Mouse (Mus musculus): ENCODE results near the gene Notum. TPM values are rescaled to one million over a fixed set of nuclear protein-coding genes. Genes with fewer than 3 reads are reported as not detected.

Gene Notum
- total and polyA plus RNA-seq, 2 experiments from 2014 or later = 4.1 to 6.9 TPM

DNA sequence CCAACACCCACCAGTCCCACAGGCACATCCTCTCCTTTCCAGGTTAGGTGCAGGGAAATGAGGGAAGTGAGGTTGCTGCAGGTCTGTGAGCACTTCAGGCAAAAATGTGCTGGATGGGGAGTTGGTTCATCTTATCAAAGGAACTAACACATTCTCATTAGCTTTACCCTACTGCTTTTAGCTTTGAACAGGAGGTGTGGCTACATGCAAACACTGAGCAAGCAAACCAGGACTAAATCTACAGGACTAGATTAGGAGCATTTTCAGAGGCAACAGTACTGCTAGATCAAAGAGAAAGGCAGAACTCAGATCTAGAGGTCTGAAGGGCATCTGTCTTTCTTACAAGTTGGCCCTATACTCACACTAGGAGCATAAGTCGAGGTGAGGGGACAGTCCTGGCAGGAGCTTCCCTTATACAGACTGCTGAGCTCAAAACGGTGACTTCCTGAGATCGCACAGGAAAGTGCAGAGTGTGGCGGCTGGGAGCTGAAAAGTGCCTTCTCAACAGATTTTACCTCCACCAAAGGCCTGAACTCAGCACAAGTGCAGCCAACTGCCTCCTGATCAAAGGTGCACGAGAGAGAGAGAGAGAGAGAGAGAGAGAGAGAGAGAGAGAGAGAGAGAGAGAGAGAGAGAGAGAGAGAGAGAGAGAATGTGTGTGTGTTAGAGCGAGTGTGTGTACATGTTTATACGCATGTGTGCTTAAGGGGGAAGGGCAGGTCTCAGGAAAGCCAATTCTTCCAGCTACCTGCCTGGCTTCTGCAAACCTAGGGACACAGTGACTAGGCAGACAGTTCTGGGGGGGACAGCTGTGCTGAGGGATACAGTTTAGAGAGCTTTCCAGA is 29.9 kb downstream of the Notum start:
- 0 out of 2 replicates have a peak, but pooled peaks cover 5% of the 10 kb centered on the region for H3K36me3 ChIP-seq (ENCODE audit: insufficient read depth, low read length)
- DNase-seq (ENCODE audit: low spot score) (no peak), ATAC-seq (no peak)
- peak overlapping the region; percentile 96 for H3K4me2 ChIP-seq (ENCODE audit: low read depth, low read length)
- H3K27me3 ChIP-seq (ENCODE audit: insufficient read depth, low read length) = no peaks in the 10 kb centered on the region
- WGBS = 48% methylated on average over 6 of the region's 7 CpGs
- H3K9ac ChIP-seq (replicated peaks; ENCODE audit: low read length) = no peak overlapping the region; the same call in 1 of the 2 replicates
- H3K27ac ChIP-seq = peak overlapping the region; percentile 41
- no peaks in the 10 kb centered on the region for H3K9me3 ChIP-seq (ENCODE audit: low read length)
- TF ChIP-seq CTCF (IDR thresholded peaks at IDR 0.05; ENCODE audit: low read depth) = no peak
- peaks cover 17% of the 10 kb centered on the region for H3K4me1 ChIP-seq (ENCODE audit: insufficient read depth, low read length)
- H3K4me3 ChIP-seq (ENCODE audit: low read length) = no peak overlapping the region

DNA sequence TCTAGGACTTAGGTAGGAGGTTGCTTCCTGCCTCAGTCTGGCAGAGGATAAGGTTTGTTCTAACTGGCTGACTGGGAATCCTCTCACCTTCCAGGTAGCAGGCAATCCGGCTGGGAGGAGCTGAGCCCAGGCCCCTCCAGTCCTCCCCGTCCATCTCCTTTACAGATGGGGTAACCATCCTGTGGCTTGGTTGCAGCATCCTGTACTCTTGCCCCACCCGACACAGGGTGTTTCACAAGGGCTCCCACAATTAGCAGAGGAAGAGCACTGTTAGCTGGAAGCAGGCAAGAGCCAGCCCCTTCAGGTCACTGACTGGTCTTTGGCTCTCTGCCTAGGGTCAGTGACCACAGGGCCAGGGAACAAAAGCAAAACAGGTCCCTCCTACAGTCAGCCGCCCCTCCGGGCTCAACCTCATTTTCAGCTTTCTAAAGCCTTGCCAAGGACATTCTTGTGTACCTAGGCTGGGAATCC is 30.5 kb downstream of the Notum start:
- no peaks in the 10 kb centered on the region for H3K27me3 ChIP-seq (ENCODE audit: insufficient read depth, low read length)
- H3K9me3 ChIP-seq (ENCODE audit: low read length) = no peaks in the 10 kb centered on the region
- WGBS = 35% methylated on average over 5 of the region's 5 CpGs
- ATAC-seq (no peak), DNase-seq (ENCODE audit: low spot score) (no peak)
- H3K4me1 ChIP-seq (ENCODE audit: insufficient read depth, low read length) = peaks cover 17% of the 10 kb centered on the region
- TF ChIP-seq CTCF (IDR thresholded peaks at IDR 0.05; ENCODE audit: low read depth) = no peak
- no peak overlapping the region; the same call in 1 of the 2 replicates for H3K9ac ChIP-seq (replicated peaks; ENCODE audit: low read length)
- H3K4me2 ChIP-seq (ENCODE audit: low read depth, low read length) = peak overlapping the region; percentile 25; the same call in 1 of the 2 replicates
- peak overlapping the region; percentile 41; the same call in 1 of the 2 replicates for H3K27ac ChIP-seq
- no peak overlapping the region for H3K4me3 ChIP-seq (ENCODE audit: low read length)
- H3K36me3 ChIP-seq (ENCODE audit: insufficient read depth, low read length) = 0 out of 2 replicates have a peak, but pooled peaks cover 5% of the 10 kb centered on the region

DNA sequence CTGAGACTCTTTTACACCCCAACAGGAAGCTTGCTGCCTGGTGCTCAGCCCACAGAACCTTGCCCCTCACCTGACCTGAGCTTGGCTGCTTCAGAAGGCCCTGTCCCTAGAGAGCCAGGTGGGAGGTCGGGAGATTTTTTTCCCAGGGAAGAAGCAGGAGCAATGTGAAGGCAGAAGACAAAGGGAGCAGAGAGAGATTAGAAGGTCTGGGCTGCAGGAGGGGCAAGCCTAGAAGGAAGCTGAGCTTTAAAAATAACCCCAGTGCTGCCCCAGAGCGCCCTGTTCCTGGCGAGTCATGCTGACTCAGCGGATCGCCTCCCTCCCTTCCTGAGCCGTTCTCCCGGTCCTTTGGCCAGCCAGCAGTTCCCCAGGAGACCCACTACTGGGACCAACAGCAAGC is 31.1 kb downstream of the Notum start:
- Histone ChIP-seq H3K27ac (peak overlapping the region; percentile 41; the same call in 1 of the 2 replicates), H3K9me3 (ENCODE audit: low read length) (no peaks in the 10 kb centered on the region), H3K4me2 (ENCODE audit: low read depth, low read length) (0 out of 2 replicates have a peak overlapping the region, but pooled peaks have one; percentile 25), H3K4me3 (ENCODE audit: low read length) (no peak overlapping the region), H3K27me3 (ENCODE audit: insufficient read depth, low read length) (no peaks in the 10 kb centered on the region), H3K36me3 (ENCODE audit: insufficient read depth, low read length) (0 out of 2 replicates have a peak, but pooled peaks cover 5% of the 10 kb centered on the region), H3K4me1 (ENCODE audit: insufficient read depth, low read length) (peaks cover 22% of the 10 kb centered on the region), H3K9ac (replicated peaks; ENCODE audit: low read length) (no peak overlapping the region; the same call in 1 of the 2 replicates)
- TF ChIP-seq CTCF (IDR thresholded peaks at IDR 0.05; ENCODE audit: low read depth) = no peak
- ATAC-seq (no peak), DNase-seq (ENCODE audit: low spot score) (no peak)
- WGBS = 34% methylated on average over 7 of the region's 7 CpGs

DNA sequence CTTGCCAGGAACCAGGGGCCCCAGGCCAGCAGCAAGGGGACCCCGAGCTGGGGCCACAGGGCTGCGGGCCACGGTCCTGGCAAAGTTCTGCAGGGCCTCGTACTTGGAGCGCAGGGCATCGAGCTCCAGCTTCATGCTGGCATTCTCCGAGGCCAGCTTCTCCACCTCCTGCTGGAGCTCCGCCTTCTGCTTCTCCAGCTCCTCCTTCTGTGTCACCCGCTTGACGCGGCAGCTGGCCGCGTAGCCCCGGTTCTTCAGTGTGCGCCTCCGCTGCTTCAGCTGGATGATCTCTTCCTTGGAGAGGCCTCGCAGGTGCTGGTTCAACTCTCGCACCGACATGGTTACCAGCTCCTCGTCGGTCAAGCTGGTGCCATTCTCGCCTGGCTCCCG is 31.6 kb downstream of the Notum start:
- Histone ChIP-seq H3K27me3 (ENCODE audit: insufficient read depth, low read length) (no peaks in the 10 kb centered on the region), H3K4me1 (ENCODE audit: insufficient read depth, low read length) (peaks cover 22% of the 10 kb centered on the region), H3K9me3 (ENCODE audit: low read length) (no peaks in the 10 kb centered on the region), H3K36me3 (ENCODE audit: insufficient read depth, low read length) (0 out of 2 replicates have a peak, but pooled peaks cover 5% of the 10 kb centered on the region), H3K4me2 (ENCODE audit: low read depth, low read length) (0 out of 2 replicates have a peak overlapping the region, but pooled peaks have one; percentile 25), H3K4me3 (ENCODE audit: low read length) (no peak overlapping the region), H3K27ac (peak overlapping the region; percentile 41; the same call in 1 of the 2 replicates), H3K9ac (replicated peaks; ENCODE audit: low read length) (no peak overlapping the region)
- ATAC-seq = no peak
- no peak for DNase-seq (ENCODE audit: low spot score)
- WGBS = 72% methylated on average over 23 of the region's 23 CpGs
- no peak for TF ChIP-seq CTCF (IDR thresholded peaks at IDR 0.05; ENCODE audit: low read depth)

DNA sequence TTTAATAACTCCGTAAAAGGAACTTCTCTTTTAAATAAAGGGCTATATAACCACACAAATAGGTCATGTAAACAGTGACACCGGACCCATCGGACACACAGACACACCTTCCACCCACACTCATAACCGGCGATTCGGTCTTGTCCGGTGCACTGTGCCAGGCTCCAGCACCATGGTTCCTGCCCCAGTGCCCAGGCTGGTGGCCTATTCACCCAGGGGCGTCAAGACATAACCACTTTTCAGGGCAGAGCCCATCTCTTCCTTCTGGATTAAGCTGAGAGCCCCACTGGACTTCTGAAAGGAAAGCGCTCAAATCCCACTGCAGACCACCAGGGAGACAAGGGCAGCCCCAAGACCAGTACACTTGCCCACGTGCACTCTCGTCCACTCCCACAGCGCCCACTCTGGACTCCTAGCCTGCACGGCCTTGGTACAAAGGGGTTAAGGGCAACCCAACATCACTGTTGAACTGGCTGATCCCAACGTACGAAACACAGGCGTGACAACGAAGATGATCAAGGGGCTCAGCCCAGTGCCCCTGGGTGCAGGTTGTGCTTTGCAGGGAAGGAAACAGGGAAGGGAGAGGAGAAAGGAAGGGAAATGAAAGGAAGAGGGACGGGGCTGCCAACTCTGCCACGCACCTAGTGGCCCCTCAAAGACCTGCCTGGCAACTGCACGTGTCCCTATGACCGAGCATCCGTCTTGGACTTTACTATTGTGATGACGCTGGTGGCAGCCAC is 32.2 kb downstream of the Notum start:
- 0 out of 2 replicates have a peak, but pooled peaks cover 5% of the 10 kb centered on the region for H3K36me3 ChIP-seq (ENCODE audit: insufficient read depth, low read length)
- ATAC-seq (no peak), DNase-seq (ENCODE audit: low spot score) (no peak)
- WGBS = 94% methylated on average over 23 of the region's 23 CpGs
- H3K4me1 ChIP-seq (ENCODE audit: insufficient read depth, low read length) = peaks cover 22% of the 10 kb centered on the region
- H3K27me3 ChIP-seq (ENCODE audit: insufficient read depth, low read length) = no peaks in the 10 kb centered on the region
- no peaks in the 10 kb centered on the region for H3K9me3 ChIP-seq (ENCODE audit: low read length)
- TF ChIP-seq CTCF (IDR thresholded peaks at IDR 0.05; ENCODE audit: low read depth) = no peak
- no peak overlapping the region for H3K4me3 ChIP-seq (ENCODE audit: low read length)
- no peak overlapping the region for H3K27ac ChIP-seq
- no peak overlapping the region for H3K9ac ChIP-seq (replicated peaks; ENCODE audit: low read length)
- H3K4me2 ChIP-seq (ENCODE audit: low read depth, low read length) = no peak overlapping the region

DNA sequence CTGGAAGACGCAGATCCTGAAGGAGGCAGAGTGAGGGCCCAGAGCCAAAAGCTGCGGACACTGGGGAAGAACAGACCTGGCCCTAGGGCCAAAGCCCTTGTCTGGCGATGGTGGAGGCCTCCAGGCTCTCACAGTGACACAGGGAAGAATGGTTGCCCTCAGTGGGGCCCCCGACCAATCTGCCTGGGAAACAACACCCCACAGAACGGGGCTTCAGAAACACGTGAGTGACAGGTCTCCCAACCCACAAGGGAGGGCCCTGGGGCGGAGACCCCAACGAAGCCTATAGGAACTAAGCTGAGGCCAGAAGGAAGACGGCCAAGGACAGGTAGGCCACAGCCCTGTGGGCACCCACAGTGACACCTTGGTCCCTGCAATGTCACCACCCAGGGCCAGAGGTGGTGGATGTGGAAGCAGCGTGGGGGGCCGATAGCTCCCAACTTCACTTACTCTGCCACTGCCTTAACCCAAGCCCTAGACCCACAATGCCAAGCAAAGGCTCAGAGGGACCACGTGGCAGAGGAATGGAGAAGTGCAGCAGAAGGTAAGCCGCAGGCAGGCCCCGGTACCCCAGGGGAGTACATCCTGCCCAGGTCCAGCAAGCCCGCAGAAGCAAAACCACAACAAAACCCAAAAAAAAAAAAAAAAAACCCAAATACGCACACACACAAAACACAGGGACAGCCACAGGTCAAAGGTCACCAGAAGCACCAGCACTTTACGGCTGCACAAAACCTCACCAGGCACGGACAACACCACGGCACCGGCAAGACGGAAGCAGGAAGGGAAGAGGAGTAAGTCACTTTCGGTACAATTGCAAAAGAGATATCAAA is 33.3 kb downstream of the Notum start:
- Histone ChIP-seq H3K4me3 (ENCODE audit: low read length) (no peak overlapping the region), H3K27ac (no peak overlapping the region), H3K9ac (replicated peaks; ENCODE audit: low read length) (no peak overlapping the region), H3K9me3 (ENCODE audit: low read length) (no peaks in the 10 kb centered on the region), H3K4me2 (ENCODE audit: low read depth, low read length) (no peak overlapping the region), H3K27me3 (ENCODE audit: insufficient read depth, low read length) (no peaks in the 10 kb centered on the region), H3K4me1 (ENCODE audit: insufficient read depth, low read length) (peaks cover 22% of the 10 kb centered on the region), H3K36me3 (ENCODE audit: insufficient read depth, low read length) (peaks cover 12% of the 10 kb centered on the region; the same call in 1 of the 2 replicates)
- DNase-seq (ENCODE audit: low spot score) (no peak), ATAC-seq (no peak)
- 70% methylated on average over 22 of the region's 22 CpGs for WGBS
- no peak for TF ChIP-seq CTCF (IDR thresholded peaks at IDR 0.05; ENCODE audit: low read depth)

Measured in hindbrain, postnatal 0 days (tissue).